ENCODE assay signal across 11 mouse cellular contexts in the genomic region with DNA sequence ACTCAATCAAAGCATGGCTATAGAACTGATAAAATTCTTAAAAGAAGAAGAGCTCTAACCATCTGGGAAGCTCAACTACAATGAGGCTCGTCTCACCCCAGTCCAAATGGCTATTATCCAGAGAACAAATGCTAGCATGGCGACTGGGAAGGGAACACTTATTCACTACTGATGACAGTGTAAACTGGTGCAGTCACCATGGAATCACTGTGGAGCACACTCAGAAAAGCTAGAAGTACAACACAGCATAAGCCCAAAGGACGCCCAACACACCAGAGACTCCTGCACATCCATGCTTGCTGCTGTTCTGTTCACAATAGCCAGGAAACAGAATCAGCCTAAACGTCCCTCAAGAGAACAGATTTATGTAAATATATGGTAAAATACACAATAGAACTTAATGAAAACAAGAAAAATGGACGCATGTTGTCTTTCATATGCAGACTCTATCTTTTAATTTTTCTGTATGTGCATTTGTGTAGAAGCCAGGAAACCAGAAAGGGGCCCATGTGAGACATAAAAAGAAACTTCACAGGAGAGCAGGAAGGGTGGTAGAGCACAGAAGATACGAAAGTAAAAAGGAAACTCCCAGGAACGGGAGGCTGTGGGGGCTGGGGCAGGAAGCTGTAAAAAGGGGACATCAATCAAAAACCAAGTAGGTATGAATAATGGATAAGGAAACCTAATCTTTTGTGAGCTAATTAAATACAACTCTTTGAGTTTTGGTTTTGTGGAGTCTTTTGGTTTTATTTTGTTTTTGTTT. TPM values are rescaled to one million over a fixed set of nuclear protein-coding genes. Genes with fewer than 3 reads are reported as not detected.
A peak's percentile ranks its signal among the peaks of the same experiment; 100 is the strongest.
DNase-seq lines count a peak whose midpoint lies in the region; ATAC-seq lines count a peak whose summit lies in the region.
"Had no signal": no experiment of that assay in that cellular context is flagged by ENCODE, and none has a peak within 500 bp of the region (broad histone marks: within the 10 kb centered on the region; RNA-seq: fewer than 3 reads in every experiment).

No protein-coding gene starts in this region.

- no peak overlapping the region for H3K9ac ChIP-seq in kidney, embryonic 16.5 days (replicated peaks; ENCODE audit: low read length)
- no peak overlapping the region for H3K9ac ChIP-seq in midbrain, embryonic 15.5 days

- ATAC-seq in kidney, embryonic 16.5 days (ENCODE audit: low FRiP score, low TSS enrichment) = no peak; the same call in 1 of the 2 replicates
- no peak for ATAC-seq in midbrain, embryonic 15.5 days (replicated peaks)

- DNase-seq in cerebellum, postnatal 10 days = peak; percentile 43 to 44
- DNase-seq in cerebellum, postnatal 4 days (ENCODE audit: low spot score in 2 of 2) = no peak
- no peak for DNase-seq in kidney, adult 11 months
- peak; percentile 37 to 57 for DNase-seq in CD8-positive naive resting alpha-beta T cell, adult 2 months (ENCODE audit: low read depth in 2 of 2, low spot score in 2 of 2)
- DNase-seq in layer of hippocampus, postnatal 36 days = no peak
- no peak for DNase-seq in spleen, adult 12 weeks (ENCODE audit: low spot score)
- DNase-seq: adrenal gland, adult 8-10 months; kidney, postnatal 36 days had no signal

- H3K9me3 ChIP-seq in kidney, embryonic 16.5 days (ENCODE audit: low read length) = no peaks in the 10 kb centered on the region
- no peaks in the 10 kb centered on the region for H3K9me3 ChIP-seq in midbrain, embryonic 15.5 days

- no peak overlapping the region for H3K4me2 ChIP-seq in kidney, embryonic 16.5 days (replicated peaks; ENCODE audit: low read depth, low read length)
- no peak overlapping the region for H3K4me2 ChIP-seq in midbrain, embryonic 15.5 days

- H3K4me3 ChIP-seq in kidney, embryonic 16.5 days (ENCODE audit: low read length) = no peak overlapping the region
- H3K4me3 ChIP-seq in midbrain, embryonic 15.5 days = no peak overlapping the region

- no peaks in the 10 kb centered on the region for H3K27me3 ChIP-seq in kidney, embryonic 16.5 days (ENCODE audit: insufficient read depth, low read length)
- H3K27me3 ChIP-seq in midbrain, embryonic 15.5 days (replicated peaks) = no peaks in the 10 kb centered on the region

- no peaks in the 10 kb centered on the region for H3K36me3 ChIP-seq in kidney, embryonic 16.5 days (ENCODE audit: insufficient read depth, low read length)
- H3K36me3 ChIP-seq in midbrain, embryonic 15.5 days (replicated peaks) = no peaks in the 10 kb centered on the region

- peak overlapping the region; percentile 58 for H3K27ac ChIP-seq in kidney, embryonic 16.5 days (ENCODE audit: low read length)
- peak overlapping the region; percentile 8; the same call in 1 of the 2 replicates for H3K27ac ChIP-seq in midbrain, embryonic 15.5 days
- H3K27ac ChIP-seq: macrophage had no signal

- peaks cover 32% of the 10 kb centered on the region for H3K4me1 ChIP-seq in kidney, embryonic 16.5 days (ENCODE audit: insufficient read depth, low read length)
- peaks cover 8% of the 10 kb centered on the region for H3K4me1 ChIP-seq in midbrain, embryonic 15.5 days

- 32% methylated on average over 7 of the region's 7 CpGs for WGBS in kidney, embryonic 16.5 days
- 24% methylated on average over 7 of the region's 7 CpGs for WGBS in midbrain, embryonic 15.5 days

RNA-seq across cellular contexts. Expression of gene Ranbp9, which starts 28.1 kb away (rescaled TPM):
- polyA plus RNA-seq in kidney, embryonic 16.5 days (2015; fragmentation: Nextera tagmentation; extraction: Ambion mirVana) = 8.4 and 9.1 TPM in 2 replicates
- polyA plus RNA-seq in midbrain, embryonic 15.5 days (2015; fragmentation: Nextera tagmentation; extraction: Ambion mirVana) = 11.5 and 13.3 TPM in 2 replicates
- total RNA-seq in layer of hippocampus, postnatal 36 days (2021) = 10 to 100 TPM; 89.2 to 90.1 TPM

RNA-seq across cellular contexts. Expression of gene Nol7, which starts 54.8 kb away (rescaled TPM):
- 97.7 and 106 TPM in 2 replicates for polyA plus RNA-seq in kidney, embryonic 16.5 days (2015; fragmentation: Nextera tagmentation; extraction: Ambion mirVana)
- polyA plus RNA-seq in midbrain, embryonic 15.5 days (2015; fragmentation: Nextera tagmentation; extraction: Ambion mirVana) = 155 and 160 TPM in 2 replicates
- total RNA-seq in layer of hippocampus, postnatal 36 days (2021) = 10 to 100 TPM; 78.6 to 84.6 TPM

Comparison
In these comparisons a context has a peak if more than half of its experiments do, and no peak if none do; other contexts are left out.
1. DNase-seq: peak in cerebellum, postnatal 10 days (2 of 2) and CD8-positive naive resting alpha-beta T cell, adult 2 months (2 of 2); none in cerebellum, postnatal 4 days (0 of 2), kidney, adult 11 months (single experiment), layer of hippocampus, postnatal 36 days (0 of 2) and spleen, adult 12 weeks (single experiment).